Mouse (Mus musculus) bone marrow, adult 2 months (tissue): ENCODE data around the gene Pfkl. TPM values are rescaled to one million over a fixed set of nuclear protein-coding genes. Genes with fewer than 3 reads are reported as not detected.
"Not testable (repeated sequence)": the region's sequence is repeated elsewhere in the genome, so short reads cannot be mapped to it uniquely, and the experiment has no call there.

Source experiments
- H3K27ac ChIP-seq: fragments of 200-500 bp; 2 replicates; pipeline ENCODE4 v1.5.1; 2012; ENCODE audit warnings: low read depth, mild to moderate bottlenecking, control low read depth, inconsistent platforms, low read length; ENCODE audit not compliant: control insufficient read depth, poor library complexity, insufficient read depth
- H3K4me1 ChIP-seq: fragments of 200-500 bp; 2 replicates; pipeline ENCODE4 v1.6.1; 2011; ENCODE audit warnings: low read length; ENCODE audit not compliant: control insufficient read depth, insufficient read depth
- H3K4me3 ChIP-seq: fragments of 200-500 bp; replicated peaks from 2 replicates; pipeline ENCODE3; 2011; ENCODE audit warnings: mild to moderate bottlenecking, low read depth, low read length, control low read depth; ENCODE audit not compliant: control insufficient read depth
- CTCF ChIP-seq: fragments of 200-500 bp; IDR thresholded peaks from 2 replicates; pipeline ENCODE4 v1.5.1; 2011; ENCODE audit warnings: low read length, control low read depth; ENCODE audit not compliant: control insufficient read depth, insufficient read depth
- POLR2A ChIP-seq: fragments of 200-500 bp; IDR thresholded peaks from 2 replicates; pipeline ENCODE4 v1.6.1; 2011; ENCODE audit warnings: low read depth, mild to moderate bottlenecking, control low read depth, low read length, borderline replicate concordance; ENCODE audit not compliant: control insufficient read depth
- WGBS: fragments of 180-500 bp; shearing (Covaris S2); methylation state at CpG from one replicate; pipeline ENCODE4 v1.1.7; 2018; 5-methylcytosine and 5-hydroxymethylcytosine counted together
- polyA plus RNA-seq: library from polyadenylated mRNA; stranded (reverse); fragments of >200 nt; gene quantifications from 2 replicates; pipeline ENCODE4 v1.2.4, GENCODE M21; 2011; ENCODE audit warnings: low replicate concordance; ENCODE audit not compliant: missing spikeins, insufficient read depth, insufficient read length

Pfkl gene
- polyA plus RNA-seq, 1 experiment, result 13.3 TPM

DNA sequence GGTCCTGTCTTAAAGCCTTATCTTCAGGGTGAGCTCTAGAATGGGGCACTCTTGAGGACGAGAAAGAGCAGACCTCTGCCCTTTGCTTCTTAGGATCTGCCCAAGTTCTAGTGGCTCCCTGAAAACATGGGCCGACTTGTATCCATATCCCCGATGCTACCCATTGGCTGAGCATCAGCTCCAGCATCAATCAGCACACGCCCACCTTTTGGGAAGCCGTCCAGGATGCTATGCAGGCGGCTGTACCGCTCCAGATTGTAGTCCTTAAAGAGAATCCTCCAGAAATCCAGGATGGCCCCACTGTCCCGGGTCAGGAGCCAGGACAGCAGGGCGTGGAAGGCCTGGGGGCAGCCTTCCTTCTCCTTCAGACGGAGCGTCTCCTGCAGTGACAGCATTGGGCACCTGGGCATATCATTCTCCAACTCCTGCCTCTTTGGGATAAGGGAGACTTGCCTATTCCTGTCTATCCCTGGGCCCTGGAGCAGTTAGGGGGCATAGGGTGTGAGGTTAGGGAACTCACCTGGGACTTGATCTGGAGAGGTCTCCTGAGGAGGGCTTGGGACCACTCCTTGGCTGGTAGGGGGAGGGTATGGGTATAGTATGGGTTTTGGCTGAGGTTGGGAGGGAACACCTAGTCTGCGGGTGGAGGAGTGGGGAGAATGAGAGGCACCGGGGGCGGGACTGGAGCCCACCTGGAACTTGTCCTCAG, 33.0 kb upstream of the Pfkl start:
- TF ChIP-seq CTCF (no peak), POLR2A (no peak)
- 77% methylated on average over 14 of the region's 14 CpGs for WGBS
- no peaks in the 10 kb centered on the region; the same call in none of the 2 replicates for H3K4me1 ChIP-seq
- H3K27ac ChIP-seq, result no peak overlapping the region
- no peak overlapping the region for H3K4me3 ChIP-seq

DNA sequence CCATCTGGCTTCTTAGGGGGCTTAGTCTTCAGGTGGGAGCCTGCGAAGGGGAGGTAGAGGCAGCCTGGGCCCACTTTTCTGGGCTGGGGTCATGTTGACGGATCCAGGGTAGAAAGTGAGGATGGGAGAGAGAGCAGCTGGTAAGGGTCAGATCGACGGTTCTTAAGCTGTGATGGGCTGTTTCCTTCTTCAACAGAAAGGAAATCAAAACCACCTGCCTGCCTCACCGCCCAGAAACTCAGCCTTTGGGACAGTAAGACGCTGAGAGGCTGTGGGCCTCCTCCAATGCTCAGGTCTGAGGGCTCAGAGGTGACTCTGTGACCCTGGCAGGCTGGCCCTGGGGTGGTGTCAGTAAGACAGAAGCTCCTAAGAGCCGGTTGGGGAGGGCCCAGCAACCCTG, 32.2 kb upstream of the Pfkl start:
- Histone ChIP-seq H3K27ac (no peak overlapping the region), H3K4me1 (no peaks in the 10 kb centered on the region; the same call in none of the 2 replicates), H3K4me3 (no peak overlapping the region)
- no peak for TF ChIP-seq POLR2A
- TF ChIP-seq CTCF, result no peak
- WGBS, result 30% methylated on average over 7 of the region's 7 CpGs

DNA sequence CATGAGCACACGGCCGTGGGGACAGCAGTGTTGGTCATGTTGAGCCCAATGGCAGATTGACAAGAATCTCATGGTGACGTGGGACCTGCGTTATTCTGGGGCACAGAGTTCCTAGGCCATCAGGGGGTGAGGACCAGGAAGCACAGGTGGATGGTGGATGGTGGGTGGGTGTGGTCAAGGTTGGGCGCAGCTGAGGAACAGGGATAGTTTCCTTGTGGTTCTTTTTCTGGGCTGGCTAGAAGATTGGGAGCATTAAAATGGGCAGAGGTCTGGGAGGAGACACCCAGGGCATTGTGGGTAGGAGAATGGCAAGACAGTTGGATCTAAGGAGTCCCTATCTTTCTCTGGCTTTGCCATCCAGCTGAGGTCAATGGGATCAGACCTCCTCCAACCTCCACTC, 31.8 kb upstream of the Pfkl start, which contains the start of gene Dnmt3l:
Gene Dnmt3l (plus strand): TSS at position 301 of the 400 bp plus-strand sequence.
- WGBS, result 89% methylated on average over 5 of the region's 5 CpGs
- Histone ChIP-seq H3K27ac (no peak within 1 kb of the TSS), H3K4me3 (no peak within 1 kb of the TSS), H3K4me1 (no peaks in the 10 kb centered on the region; the same call in none of the 2 replicates)
- TF ChIP-seq POLR2A (no peak), CTCF (no peak)

DNA sequence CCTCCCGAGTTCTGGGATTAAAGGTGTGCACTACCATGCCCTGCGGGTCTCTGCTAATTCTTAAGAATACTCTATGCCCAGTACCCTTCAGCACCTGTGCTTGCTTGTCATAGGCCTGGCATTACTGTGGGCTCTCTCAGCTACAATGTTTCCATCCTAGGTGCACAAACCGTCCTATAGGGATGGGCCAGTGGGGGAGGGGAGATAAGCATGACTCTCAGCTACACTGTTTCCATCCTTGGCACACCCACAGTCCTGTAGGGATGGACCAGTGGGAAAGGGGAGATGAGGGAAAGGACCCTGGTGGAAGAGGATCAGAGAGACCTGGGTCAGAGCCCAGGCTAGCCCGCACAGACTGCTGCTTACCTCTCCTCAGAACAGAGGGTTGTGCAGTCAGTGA, 27.3 kb upstream of the Pfkl start:
- no peak overlapping the region for H3K4me3 ChIP-seq
- no peak for TF ChIP-seq POLR2A
- no peak for TF ChIP-seq CTCF
- WGBS, result 80% methylated on average over 4 of the region's 4 CpGs

DNA sequence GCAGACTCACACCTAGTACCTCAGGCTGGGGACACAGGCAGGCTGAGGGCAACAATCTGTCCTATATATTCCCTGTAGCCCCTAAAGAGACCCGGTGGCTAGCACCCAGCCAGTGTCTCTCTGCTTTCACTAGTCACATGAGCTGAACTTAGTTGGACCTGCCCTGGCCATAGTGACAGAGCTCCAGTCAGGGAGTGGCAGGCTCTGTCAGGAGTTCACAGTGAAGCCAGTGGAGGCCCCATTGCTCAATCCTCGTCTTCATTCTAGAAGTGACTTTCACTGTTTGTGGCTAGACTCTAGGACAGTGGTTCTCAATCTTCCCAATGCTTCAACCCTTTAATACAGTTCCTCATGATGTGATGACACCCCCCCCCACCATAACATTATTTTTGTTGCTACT, 22.1 kb upstream of the Pfkl start:
- 41% methylated on average over 2 of the region's 2 CpGs for WGBS
- Histone ChIP-seq H3K4me3 (no peak overlapping the region), H3K27ac (no peak overlapping the region), H3K4me1 (no peaks in the 10 kb centered on the region; the same call in 1 of the 2 replicates)
- no peak for TF ChIP-seq CTCF
- no peak for TF ChIP-seq POLR2A

More for the DNA sequence above, 27.3 kb upstream of the Pfkl start:
- no peaks in the 10 kb centered on the region for H3K4me1 ChIP-seq
- no peak overlapping the region for H3K27ac ChIP-seq

DNA sequence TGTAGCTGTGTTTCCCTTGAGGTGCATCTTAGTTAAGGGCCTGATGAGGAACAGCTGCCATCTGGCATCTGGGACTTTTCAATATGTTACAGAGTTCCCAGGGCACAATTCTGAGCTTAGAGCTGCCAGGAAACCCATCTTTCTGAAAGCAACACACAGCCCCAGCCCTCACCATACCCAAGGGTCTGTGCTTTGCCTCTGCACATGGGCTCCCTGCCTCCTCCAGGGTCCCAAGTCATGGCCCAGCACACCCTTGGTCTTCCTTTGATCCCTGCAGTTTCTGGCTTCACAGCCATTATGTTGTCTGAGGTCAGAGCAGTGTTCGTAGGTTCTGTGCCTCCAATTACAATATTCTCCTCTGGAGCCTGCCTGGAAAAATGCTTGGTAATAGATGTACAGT, 19.2 kb upstream of the Pfkl start:
- TF ChIP-seq CTCF, result no peak
- Histone ChIP-seq H3K27ac (no peak overlapping the region), H3K4me1 (no peaks in the 10 kb centered on the region; the same call in 1 of the 2 replicates), H3K4me3 (no peak overlapping the region)
- WGBS, result 76% methylated on average over 1 of the region's 1 CpGs

DNA sequence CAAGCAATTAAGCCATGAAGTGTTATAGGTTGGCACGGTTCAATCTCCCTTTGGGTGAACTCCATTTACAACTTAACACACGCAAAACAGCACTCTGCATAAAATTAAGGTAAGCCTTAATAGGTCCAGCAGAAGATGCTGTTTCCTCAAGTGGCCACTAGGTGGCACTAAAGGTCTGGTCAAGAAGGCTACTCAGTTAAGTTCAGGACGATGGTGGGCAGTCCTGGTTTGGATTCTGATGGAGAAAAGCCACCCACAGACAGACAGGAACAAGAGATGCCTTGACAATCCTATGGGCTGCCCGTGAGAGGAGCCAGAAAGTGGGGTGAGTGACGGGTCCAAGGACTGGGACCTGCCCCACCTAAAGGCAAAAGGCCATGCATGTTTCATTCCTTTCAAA, 18.2 kb upstream of the Pfkl start:
- WGBS, result under 1% methylated on average over 5 of the region's 5 CpGs
- Histone ChIP-seq H3K4me3 (no peak overlapping the region), H3K4me1 (no peaks in the 10 kb centered on the region; the same call in 1 of the 2 replicates), H3K27ac (no peak overlapping the region)
- TF ChIP-seq POLR2A (no peak), CTCF (peak; percentile 68)

DNA sequence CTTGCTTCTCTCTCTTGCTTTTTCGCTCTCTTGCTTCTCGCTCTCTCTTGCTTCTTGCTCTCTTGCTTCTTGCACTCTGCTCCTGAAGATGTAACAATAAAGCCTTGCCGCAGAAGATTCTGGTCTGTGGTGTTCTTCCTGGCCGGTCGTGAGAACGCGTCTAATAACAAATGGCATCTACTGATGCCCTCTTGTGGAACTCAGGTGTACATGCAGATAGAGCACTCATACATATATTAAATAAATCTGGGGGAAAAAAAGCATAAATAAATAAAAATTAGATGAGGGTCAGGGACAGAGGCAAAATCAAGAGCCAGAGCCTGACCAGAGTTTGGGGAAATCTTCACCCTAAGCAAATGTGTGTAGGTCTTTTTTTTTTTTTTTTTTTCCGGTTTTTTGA, 15.6 kb upstream of the Pfkl start:
- not testable (repeated sequence) for H3K4me3 ChIP-seq, H3K27ac ChIP-seq, H3K4me1 ChIP-seq
- 31% methylated on average over 6 of the region's 8 CpGs for WGBS

DNA sequence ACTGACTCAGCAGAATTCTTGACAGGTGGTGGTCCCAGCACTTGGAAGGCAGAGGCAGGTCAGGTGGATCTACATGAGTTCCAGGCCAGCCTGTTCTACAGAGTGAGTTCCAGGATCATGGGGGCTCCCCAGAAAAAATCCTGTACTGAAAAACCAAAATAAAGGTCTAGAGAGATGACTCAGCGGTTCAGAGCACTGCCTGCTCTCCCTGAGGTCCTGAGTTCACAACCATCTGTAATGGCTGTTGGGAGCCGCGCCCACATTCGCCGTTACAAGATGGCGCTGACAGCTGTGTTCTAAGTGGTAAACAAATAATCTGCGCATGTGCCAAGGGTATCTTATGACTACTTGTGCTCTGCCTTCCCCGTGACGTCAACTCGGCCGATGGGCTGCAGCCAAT, 10.1 kb upstream of the Pfkl start:
- H3K27ac ChIP-seq, H3K4me3 ChIP-seq, H3K4me1 ChIP-seq: not testable (repeated sequence)
- 88% methylated on average over 7 of the region's 11 CpGs for WGBS
